ENCODE assay signal across 27 mouse cellular contexts in the genomic region with DNA sequence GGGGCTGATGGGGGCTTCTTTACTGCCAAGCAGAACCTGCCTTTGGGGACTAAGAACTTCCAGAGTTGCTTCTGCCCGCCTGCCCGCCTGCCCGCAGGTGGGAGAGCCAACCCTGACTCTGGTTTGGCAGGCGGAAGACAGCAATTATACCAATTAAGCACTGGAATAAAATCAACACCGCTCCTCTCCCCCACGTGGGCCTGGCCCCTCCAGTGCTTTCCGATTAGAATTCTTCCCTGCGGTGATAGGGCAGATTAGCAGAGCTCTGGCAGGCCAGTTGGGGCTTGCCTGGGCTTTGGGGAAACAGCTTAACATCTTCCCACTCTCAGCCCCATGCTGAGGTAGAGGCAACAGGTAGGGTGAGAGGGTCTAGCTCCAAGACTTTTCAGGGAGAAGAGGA.
DNase-seq lines count a peak whose midpoint lies in the region; ATAC-seq lines count a peak whose summit lies in the region.
"Had no signal": no experiment of that assay in that cellular context is flagged by ENCODE, and none has a peak within 500 bp of the region (broad histone marks: within the 10 kb centered on the region; RNA-seq: fewer than 3 reads in every experiment).

No protein-coding gene starts in this region.

- DNase-seq in cerebellum, postnatal 10 days: peak; percentile 51 to 66
- DNase-seq in cerebellum, adult 9-11 months: no peak
- DNase-seq in layer of hippocampus, postnatal 10 days (ENCODE audit: low spot score in 2 of 2): peak; percentile 52 to 56
- no peak for DNase-seq in layer of hippocampus, adult 8-10 months (ENCODE audit: low spot score in 2 of 2)
- peak; percentile 5 for DNase-seq in R1 (ENCODE audit: low read depth, low spot score)
- DNase-seq in embryonic facial prominence, embryonic 14.5 days (ENCODE audit: low spot score): no peak
- DNase-seq: adrenal gland, postnatal 25 days; cerebellum, adult 18-20 months; cerebellum, postnatal 25 days; gastrocnemius, postnatal 14 days; heart, postnatal 14 days; kidney, adult 11 months; kidney, postnatal 14 days; liver; lung, adult 2 months; lung, postnatal 14 days; thymus, postnatal 14 days had no signal

- ATAC-seq in embryonic facial prominence, embryonic 14.5 days (ENCODE audit: low read depth): peak; percentile 76; the same call in 1 of the 2 replicates
- no peak for ATAC-seq in megakaryocyte, adult 5-6 weeks (ENCODE audit: poor library complexity, severe bottlenecking)
- ATAC-seq: inflammation-experienced regulatory T-cells, adult 6 months; midbrain, embryonic 16.5 days had no signal

- no peak overlapping the region for H3K27ac ChIP-seq in embryonic facial prominence, embryonic 14.5 days (replicated peaks; ENCODE audit: low read depth, low read length)
- H3K27ac ChIP-seq: embryonic facial prominence, embryonic 12.5 days; hindbrain, embryonic 10.5 days; hindbrain, embryonic 15.5 days; liver, embryonic 14.5 days; midbrain, embryonic 10.5 days had no signal

- H3K9ac ChIP-seq in embryonic facial prominence, embryonic 14.5 days (ENCODE audit: low read depth, low read length): no peak overlapping the region
- H3K9ac ChIP-seq: embryonic facial prominence, embryonic 12.5 days; hindbrain, embryonic 15.5 days; liver, embryonic 14.5 days had no signal

- 0 out of 2 replicates have a peak, but pooled peaks cover 2% of the 10 kb centered on the region for H3K9me3 ChIP-seq in embryonic facial prominence, embryonic 14.5 days (ENCODE audit: control insufficient read depth, low read length)
- H3K9me3 ChIP-seq: embryonic facial prominence, embryonic 12.5 days; G1E; hindbrain, embryonic 15.5 days had no signal

- no peaks in the 10 kb centered on the region for H3K4me1 ChIP-seq in embryonic facial prominence, embryonic 14.5 days (ENCODE audit: control insufficient read depth, insufficient read depth, low read length)
- H3K4me1 ChIP-seq: embryonic facial prominence, embryonic 12.5 days; hindbrain, embryonic 10.5 days; hindbrain, embryonic 15.5 days had no signal

- no peaks in the 10 kb centered on the region for H3K27me3 ChIP-seq in embryonic facial prominence, embryonic 14.5 days (replicated peaks; ENCODE audit: control insufficient read depth, insufficient read depth, low read length)
- H3K27me3 ChIP-seq: embryonic facial prominence, embryonic 12.5 days; hindbrain, embryonic 15.5 days had no signal

- H3K4me3 ChIP-seq in embryonic facial prominence, embryonic 14.5 days (ENCODE audit: low read depth, low read length): no peak overlapping the region
- H3K4me3 ChIP-seq: embryonic facial prominence, embryonic 12.5 days; erythroblast, embryonic 14.5 days; hindbrain, embryonic 10.5 days; hindbrain, embryonic 15.5 days; midbrain, embryonic 10.5 days had no signal

- 41% methylated on average over 8 of the region's 8 CpGs for whole genome bisulfite sequencing in embryonic facial prominence, embryonic 14.5 days

- H3K4me2 ChIP-seq in embryonic facial prominence, embryonic 14.5 days (ENCODE audit: low read depth, low read length): no peak overlapping the region
- H3K4me2 ChIP-seq: embryonic facial prominence, embryonic 12.5 days; hindbrain, embryonic 15.5 days had no signal

- no peaks in the 10 kb centered on the region for H3K36me3 ChIP-seq in embryonic facial prominence, embryonic 14.5 days (ENCODE audit: control insufficient read depth, insufficient read depth, low read length)
- H3K36me3 ChIP-seq: embryonic facial prominence, embryonic 12.5 days; G1E; hindbrain, embryonic 10.5 days; hindbrain, embryonic 15.5 days; midbrain, embryonic 10.5 days had no signal

Comparison
In these comparisons a context has a peak if more than half of its experiments do, and no peak if none do; other contexts are left out.
1. DNase-seq: peak in cerebellum, postnatal 10 days (2 of 2), layer of hippocampus, postnatal 10 days (2 of 2) and R1 (single experiment); none in cerebellum, adult 9-11 months (single experiment), layer of hippocampus, adult 8-10 months (0 of 2) and embryonic facial prominence, embryonic 14.5 days (single experiment).